Mouse (Mus musculus) left cerebral cortex, adult 2 months (tissue): ENCODE data around the gene Chst12. TPM values are rescaled to one million over a fixed set of nuclear protein-coding genes. Genes with fewer than 3 reads are reported as not detected.
A peak's percentile ranks its signal among the peaks of the same experiment; 100 is the strongest.

Experiments used
- DNase-seq, 2 experiments: peaks; one replicate each; pipeline ENCODE4 v3.0.0; 2021 to 2022; ENCODE audit warnings: low spot score in 2 of 2, mixed read lengths in 1 of 2; ENCODE audit errors: extremely low spot score in 1 of 2
- H3K27ac ChIP-seq: fragments of 200-600 bp; 2 replicates; pipeline ENCODE4 v1.8.1; 2022
- H3K4me3 ChIP-seq: fragments of 200-600 bp; 2 replicates; pipeline ENCODE4 v1.8.1; 2022
- CTCF ChIP-seq: fragments of 200-600 bp; IDR thresholded peaks from 2 replicates; pipeline ENCODE4 v1.8.1; 2022; ENCODE audit warnings: antibody characterized with exemption, mild to moderate bottlenecking, moderate library complexity
- intact Hi-C: fragments of 180-260 bp; cut with DNase I; formaldehyde crosslinking; loops from one replicate; pipeline ENCODE4 v1.15.1; 2025
- total RNA-seq, 2 experiments: library from RNA; stranded (reverse); gene quantifications; 2 replicates each; pipeline ENCODE4 v1.2.3; 2021

Chst12 gene
- total RNA-seq, 2 experiments from 2014 or later: 16.2 to 17.5 TPM

GRCm38 (mm10) chr5:140538111-140538683 is 32.8 kb downstream of the Chst12 start:
- DNase-seq: no peak
- Histone ChIP-seq H3K4me3 (no peak overlapping the region), H3K27ac (no peak overlapping the region)
- intact Hi-C loops: loop anchor here (5.0 kb wide), 3 partner anchors 91 to 206 kb away; partner anchors contain the start of genes Gm4869 and Mrm2
- no peak for TF ChIP-seq CTCF

GRCm38 (mm10) chr5:140540106-140540505 is 34.8 kb downstream of the Chst12 start:
- TF ChIP-seq CTCF: peak; percentile 93
- no peak overlapping the region for H3K4me3 ChIP-seq
- no peak overlapping the region for H3K27ac ChIP-seq
- DNase-seq: peak; percentile 77 to 80
- intact Hi-C loops: loop anchor here (1.0 to 2.0 kb wide), 4 partner anchors 79 to 209 kb away; no protein-coding TSS in a partner anchor

GRCm38 (mm10) chr5:140542811-140543575 is 37.6 kb downstream of the Chst12 start:
- peak overlapping the region; percentile 30; the same call in 1 of the 2 replicates for H3K27ac ChIP-seq
- intact Hi-C loops: no loop called here
- TF ChIP-seq CTCF: no peak
- no peak overlapping the region for H3K4me3 ChIP-seq
- peak; percentile 60 to 70 for DNase-seq

- H3K27ac ChIP-seq: no peak overlapping the region
- intact Hi-C loops: no loop called here
- no peak overlapping the region for H3K4me3 ChIP-seq
- TF ChIP-seq CTCF: no peak
- no peak for DNase-seq
Measured at GRCm38 (mm10) chr5:140545651-140546050, 40.3 kb downstream of the Chst12 start.

GRCm38 (mm10) chr5:140546332-140546731 is 41.0 kb downstream of the Chst12 start:
- DNase-seq: no peak
- peak; percentile 16 for TF ChIP-seq CTCF
- H3K27ac ChIP-seq: no peak overlapping the region
- intact Hi-C loops: no loop called here
- no peak overlapping the region for H3K4me3 ChIP-seq

- TF ChIP-seq CTCF: no peak
- intact Hi-C loops: no loop called here
- DNase-seq: peak in 1 of 2 experiments; percentile 33
- H3K27ac ChIP-seq: no peak overlapping the region
- no peak overlapping the region for H3K4me3 ChIP-seq
Measured at GRCm38 (mm10) chr5:140549306-140550047, 44.1 kb downstream of the Chst12 start.

GRCm38 (mm10) chr5:140553719-140554118 is 48.4 kb downstream of the Chst12 start:
- Histone ChIP-seq H3K4me3 (no peak overlapping the region), H3K27ac (no peak overlapping the region)
- no peak for TF ChIP-seq CTCF
- intact Hi-C loops: no loop called here
- no peak for DNase-seq

GRCm38 (mm10) chr5:140556859-140557258 is 51.5 kb downstream of the Chst12 start:
- TF ChIP-seq CTCF: no peak
- no peak for DNase-seq
- Histone ChIP-seq H3K27ac (no peak overlapping the region), H3K4me3 (no peak overlapping the region)
- intact Hi-C loops: no loop called here

GRCm38 (mm10) chr5:140562601-140563000 is 57.3 kb downstream of the Chst12 start:
- TF ChIP-seq CTCF: no peak
- no peak overlapping the region for H3K4me3 ChIP-seq
- DNase-seq: no peak
- no peak overlapping the region for H3K27ac ChIP-seq
- intact Hi-C loops: no loop called here

- intact Hi-C loops: no loop called here
- no peak for DNase-seq
- no peak within 1 kb of the TSS for H3K4me3 ChIP-seq
- no peak for TF ChIP-seq CTCF
- H3K27ac ChIP-seq: peak within 1 kb of the TSS; percentile 21; the same call in 1 of the 2 replicates
Measured at GRCm38 (mm10) chr5:140564896-140565295, 59.5 kb downstream of the Chst12 start, which contains the start of gene Grifin. Gene Grifin (minus strand): TSS chr5:140565071.

- DNase-seq: peak in 1 of 2 experiments; percentile 41
- no peak overlapping the region for H3K4me3 ChIP-seq
- peak overlapping the region; percentile 21; the same call in 1 of the 2 replicates for H3K27ac ChIP-seq
- no peak for TF ChIP-seq CTCF
- intact Hi-C loops: no loop called here
Measured at GRCm38 (mm10) chr5:140565451-140565850, 60.1 kb downstream of the Chst12 start.

- intact Hi-C loops: no loop called here
- no peak overlapping the region for H3K4me3 ChIP-seq
- peak; percentile 43 to 45 for DNase-seq
- peak; percentile 61 for TF ChIP-seq CTCF
- H3K27ac ChIP-seq: peak overlapping the region; percentile 21; the same call in 1 of the 2 replicates
Measured at GRCm38 (mm10) chr5:140565856-140566255, 60.5 kb downstream of the Chst12 start.
